Mouse (Mus musculus) small intestine, adult 2 months (tissue): ENCODE results near the gene Mdfi.

Experiments
- CTCF ChIP-seq: fragments of 200-500 bp; IDR thresholded peaks from 2 replicates; pipeline ENCODE4 v1.5.1; 2012; ENCODE audit warnings: low read depth, mild to moderate bottlenecking, control low read depth, inconsistent platforms, low read length, moderate library complexity, mixed read lengths; ENCODE audit not compliant: insufficient replicate concordance, insufficient read length; ENCODE audit errors: extremely low read depth
- POLR2A ChIP-seq: fragments of 200-500 bp; IDR thresholded peaks from 2 replicates; pipeline ENCODE4 v1.6.1; 2012; ENCODE audit warnings: low read depth, mild to moderate bottlenecking, control low read depth, inconsistent platforms, low read length, moderate library complexity

- no peak for TF ChIP-seq CTCF
- TF ChIP-seq POLR2A, result no peak
Observed at GRCm38 (mm10) chr17:47883099-47883498, 48.6 kb upstream of the Mdfi start.
